Mouse (Mus musculus) v-Abl transformed pro-B cells (cell line): ENCODE data around the gene Minpp1.

Experiments
- in situ Hi-C, 2 experiments: fragments of 400-800 bp; cut with MboI; formaldehyde crosslinking; loops; one replicate each; pipeline ENCODE4 v1.15.1; 2025; ENCODE audit not compliant: unreplicated experiment in 2 of 2

The Minpp1 gene

GRCm38 (mm10) chr19:32486106-32486724 lies 646 bp downstream of the Minpp1 start:
- in situ Hi-C loops: loop anchor here in 1 of 2 experiments (25.0 kb wide), 1 partner anchor 451 kb away; no protein-coding TSS in a partner anchor

DNA sequence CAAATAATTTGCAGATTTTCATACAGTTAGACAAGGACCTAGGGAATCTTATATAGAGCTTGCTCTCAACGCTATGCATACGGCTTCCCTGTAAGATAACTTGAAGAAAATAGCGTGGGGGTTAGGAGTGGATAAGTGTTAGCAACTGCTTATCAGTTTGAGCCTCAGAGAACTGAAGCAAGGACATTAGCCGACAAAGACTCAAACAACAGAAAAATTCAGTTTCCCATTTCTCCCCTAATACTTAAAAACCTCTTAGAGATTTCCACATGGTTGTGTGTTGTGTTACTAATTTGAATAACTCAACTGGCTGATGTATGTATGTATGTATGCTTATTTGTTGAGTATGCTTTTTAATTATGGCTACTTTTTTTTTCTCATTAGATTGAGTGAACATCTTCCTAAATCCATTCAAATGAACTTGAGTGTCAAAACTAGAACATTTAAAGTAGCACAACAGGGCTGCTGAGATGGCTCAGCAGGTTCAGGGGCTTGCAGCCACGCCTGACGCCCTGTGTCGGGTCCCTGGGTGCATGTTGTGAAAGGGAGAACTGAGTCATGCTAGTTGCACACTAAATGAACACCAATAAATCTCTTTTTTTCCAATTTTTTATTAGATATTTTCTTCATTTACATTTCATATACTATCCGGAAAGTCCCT lies 2.2 kb downstream of the Minpp1 start:
- in situ Hi-C loops: loop anchor here in 1 of 2 experiments (25.0 kb wide), 1 partner anchor 450 kb away; no protein-coding TSS in a partner anchor

DNA sequence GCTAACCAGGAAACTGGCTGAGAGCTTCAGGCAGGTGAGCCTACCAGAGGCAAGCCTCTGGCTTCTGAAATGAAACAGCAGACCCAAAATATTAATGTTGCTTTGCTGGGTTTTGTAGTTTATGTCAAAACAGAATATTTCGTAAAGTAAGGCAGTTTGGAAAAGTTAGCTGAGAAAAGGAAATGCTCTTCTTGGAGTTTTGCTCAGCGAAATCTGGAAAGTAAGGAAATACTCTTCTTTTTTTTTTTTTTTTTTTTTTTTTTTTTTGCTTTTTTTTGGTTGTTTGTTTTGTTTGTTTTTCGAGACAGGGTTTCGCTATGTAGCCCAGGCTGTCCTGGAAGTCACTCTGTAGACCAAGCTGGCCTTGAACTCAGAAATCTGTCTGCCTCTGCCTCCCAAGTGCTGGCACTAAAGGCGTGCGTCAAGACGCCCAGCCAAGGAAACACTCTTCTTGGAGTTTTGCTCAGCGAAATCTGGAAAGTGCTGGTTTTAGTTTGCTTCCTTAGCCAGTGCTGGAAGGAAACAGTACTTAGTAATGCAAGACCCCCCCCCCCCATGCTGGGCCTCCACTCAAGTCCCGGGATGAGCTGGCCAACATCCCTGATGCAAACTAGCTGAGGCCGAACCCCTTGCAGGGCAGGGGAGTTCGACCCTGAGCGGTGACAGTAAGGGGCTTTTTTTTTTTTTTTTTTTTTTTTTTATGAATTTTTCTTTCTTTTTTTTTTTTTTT lies 3.8 kb downstream of the Minpp1 start:
- in situ Hi-C loops: loop anchor here in 1 of 2 experiments (25.0 kb wide), 1 partner anchor 448 kb away; no protein-coding TSS in a partner anchor

- in situ Hi-C loops: loop anchor here in 1 of 2 experiments (25.0 kb wide), 1 partner anchor 446 kb away; no protein-coding TSS in a partner anchor
Measured at GRCm38 (mm10) chr19:32490976-32491375, 5.4 kb downstream of the Minpp1 start.

GRCm38 (mm10) chr19:32492339-32492738 lies 6.8 kb downstream of the Minpp1 start:
- in situ Hi-C loops: loop anchor here in 1 of 2 experiments (25.0 kb wide), 1 partner anchor 445 kb away; no protein-coding TSS in a partner anchor

GRCm38 (mm10) chr19:32492981-32493380 lies 7.4 kb downstream of the Minpp1 start:
- in situ Hi-C loops: loop anchor here in 1 of 2 experiments (25.0 kb wide), 1 partner anchor 444 kb away; no protein-coding TSS in a partner anchor

DNA sequence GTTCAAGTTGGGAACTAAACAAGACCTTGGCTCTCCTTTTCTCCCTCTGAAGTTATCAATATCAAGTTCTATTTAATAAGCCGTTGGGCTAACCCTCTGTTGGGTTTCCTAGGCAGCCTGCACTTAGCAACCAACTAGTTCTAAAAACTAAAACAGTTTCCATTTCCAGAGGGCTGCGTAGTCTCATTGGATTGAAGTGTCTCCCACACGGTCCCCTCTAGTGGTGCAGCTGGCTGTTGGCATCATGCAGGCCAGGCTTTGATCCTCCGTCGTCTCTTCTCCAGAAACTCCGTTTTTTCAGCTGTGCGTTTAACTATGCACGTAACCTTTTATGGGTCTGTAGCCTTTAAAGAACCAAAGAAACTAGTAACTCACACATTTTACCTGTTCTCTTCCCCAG lies 7.9 kb downstream of the Minpp1 start:
- in situ Hi-C loops: loop anchor here in 1 of 2 experiments (25.0 kb wide), 1 partner anchor 444 kb away; no protein-coding TSS in a partner anchor

- in situ Hi-C loops: loop anchor here in 1 of 2 experiments (25.0 kb wide), 1 partner anchor 443 kb away; no protein-coding TSS in a partner anchor
Measured at GRCm38 (mm10) chr19:32494611-32495010, 9.0 kb downstream of the Minpp1 start.

DNA sequence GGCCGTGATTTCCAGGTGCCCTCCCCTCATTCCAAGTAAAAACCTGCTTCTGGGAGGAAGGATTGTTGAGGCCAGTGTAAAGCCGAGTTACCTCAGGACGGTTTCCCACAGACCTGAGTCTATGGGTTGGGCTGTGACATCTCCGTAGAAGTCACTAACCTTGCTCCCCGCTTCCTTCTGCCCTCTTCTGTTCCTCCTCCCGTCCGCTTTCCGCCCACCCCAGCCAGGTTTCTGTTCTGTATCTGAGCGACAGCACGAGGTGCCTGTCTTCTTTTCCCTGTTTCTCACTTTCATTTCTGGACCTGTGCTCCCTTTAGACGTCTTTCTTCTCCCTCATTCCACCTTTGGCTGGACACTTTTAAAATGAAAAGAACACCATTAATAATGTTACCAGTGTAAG lies 9.5 kb downstream of the Minpp1 start:
- in situ Hi-C loops: loop anchor here in 1 of 2 experiments (25.0 kb wide), 1 partner anchor 442 kb away; no protein-coding TSS in a partner anchor

DNA sequence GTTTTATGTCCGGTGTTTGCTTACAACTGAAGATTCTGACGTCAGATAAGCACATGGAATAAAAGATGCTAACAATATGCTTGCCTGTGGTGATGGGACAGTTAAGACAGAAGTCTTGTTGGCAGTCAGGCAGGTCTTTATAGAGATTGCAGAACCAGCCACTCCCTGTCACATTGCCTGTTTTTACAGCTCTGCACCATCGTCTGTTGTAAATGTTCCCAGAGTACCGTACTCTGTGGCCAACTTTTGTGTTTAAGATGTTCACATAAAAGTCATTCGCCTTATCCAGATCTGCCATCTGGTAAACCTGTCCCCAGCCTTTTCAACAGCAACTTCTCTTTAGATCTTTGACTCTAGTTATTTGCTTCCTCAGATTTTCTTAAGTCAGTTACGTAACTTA lies 11.8 kb downstream of the Minpp1 start:
- in situ Hi-C loops: loop anchor here in 1 of 2 experiments (25.0 kb wide), 1 partner anchor 440 kb away; no protein-coding TSS in a partner anchor

- in situ Hi-C loops: loop anchor here in 1 of 2 experiments (25.0 kb wide), 1 partner anchor 439 kb away; no protein-coding TSS in a partner anchor
Measured at GRCm38 (mm10) chr19:32498002-32498401, 12.4 kb downstream of the Minpp1 start.

DNA sequence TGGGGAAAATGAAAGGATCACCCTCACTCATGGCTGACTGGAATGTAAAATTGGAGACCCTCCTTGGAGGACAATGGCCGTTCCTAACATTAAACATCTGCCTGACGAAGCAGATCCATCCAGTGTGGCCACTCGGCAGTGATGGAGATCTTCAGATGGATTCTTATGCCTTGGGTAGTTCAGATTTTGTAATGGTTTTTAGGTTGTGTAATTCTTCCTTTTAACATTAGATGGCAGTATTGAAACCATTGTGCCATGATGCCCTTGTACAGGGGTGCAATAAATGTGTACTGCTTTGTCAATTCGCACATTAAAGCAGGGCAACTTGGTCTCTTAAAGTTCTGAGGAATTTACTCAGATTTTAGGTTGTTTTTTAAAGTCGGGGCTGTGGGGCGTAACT lies 15.8 kb downstream of the Minpp1 start:
- in situ Hi-C loops: loop anchor here (5.0 to 25.0 kb wide), 4 partner anchors 191 to 863 kb away; no protein-coding TSS in a partner anchor

DNA sequence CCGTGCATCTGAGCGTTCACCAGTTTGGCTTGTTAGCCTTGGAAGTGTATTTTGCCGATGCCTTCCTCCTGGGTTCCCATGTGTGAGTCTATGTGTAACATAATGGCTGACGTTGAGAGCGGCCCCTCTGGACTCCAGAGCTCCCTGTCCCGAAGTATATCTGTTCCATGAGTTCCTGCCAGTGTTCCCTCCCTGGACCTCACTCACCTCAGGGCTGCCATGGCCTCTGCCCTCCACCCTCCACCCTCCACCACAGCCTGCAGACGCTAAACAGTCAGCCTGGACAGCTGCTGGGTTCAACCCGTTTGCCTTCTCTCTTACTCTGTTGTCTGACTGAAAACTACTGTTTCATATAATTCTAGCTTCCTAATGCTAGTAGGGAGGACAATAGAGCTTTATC lies 20.5 kb downstream of the Minpp1 start:
- in situ Hi-C loops: loop anchor here (5.0 to 25.0 kb wide), 4 partner anchors 181 to 859 kb away; no protein-coding TSS in a partner anchor

DNA sequence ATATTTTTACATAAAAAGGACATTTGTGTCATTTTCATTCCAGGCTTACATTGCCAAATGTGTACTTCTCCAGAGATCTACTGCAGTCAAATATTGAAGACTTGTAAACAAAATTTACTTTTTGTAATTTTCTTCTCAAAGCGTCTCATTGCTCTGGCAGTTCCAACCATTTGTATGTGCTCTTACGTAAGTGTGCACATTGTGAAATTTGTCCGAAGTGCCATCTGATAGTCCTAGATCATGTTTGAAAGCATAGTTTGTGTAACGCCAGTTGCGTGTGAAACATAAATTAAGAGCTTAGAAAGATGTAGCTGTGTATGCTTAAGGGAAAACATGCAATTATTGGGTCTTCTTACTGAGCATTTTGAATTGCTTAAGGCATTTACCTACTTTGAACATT lies 20.9 kb downstream of the Minpp1 start:
- in situ Hi-C loops: loop anchor here (5.0 to 25.0 kb wide), 4 partner anchors 181 to 858 kb away; no protein-coding TSS in a partner anchor

DNA sequence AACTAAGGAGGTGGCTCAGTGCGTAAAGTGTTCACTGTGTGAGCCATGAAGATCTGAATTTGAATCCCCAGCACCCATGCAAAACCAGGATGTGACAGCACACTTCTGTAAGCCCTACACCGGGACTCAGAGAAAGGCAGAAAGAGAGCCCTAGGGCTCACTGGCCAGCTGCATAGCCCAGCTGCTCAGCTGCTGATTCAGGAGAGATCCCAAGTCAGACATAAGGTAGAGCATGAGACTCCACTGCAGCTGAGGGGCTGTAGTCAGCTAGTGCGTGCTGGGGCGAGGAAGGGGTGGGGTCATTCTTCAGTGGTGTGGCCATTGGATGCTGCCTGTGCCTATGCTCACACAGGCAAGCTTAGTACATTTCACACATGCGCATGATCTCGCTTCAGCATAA lies 21.5 kb downstream of the Minpp1 start:
- in situ Hi-C loops: loop anchor here (5.0 to 25.0 kb wide), 4 partner anchors 180 to 858 kb away; no protein-coding TSS in a partner anchor

- in situ Hi-C loops: loop anchor here (5.0 to 25.0 kb wide), 4 partner anchors 180 to 857 kb away; no protein-coding TSS in a partner anchor
Measured at GRCm38 (mm10) chr19:32507526-32507925, 22.0 kb downstream of the Minpp1 start.

GRCm38 (mm10) chr19:32510267-32510666 lies 24.7 kb downstream of the Minpp1 start:
- in situ Hi-C loops: loop anchor here in 1 of 2 experiments (25.0 kb wide), 1 partner anchor 852 kb away; no protein-coding TSS in a partner anchor

GRCm38 (mm10) chr19:32510962-32511361 lies 25.4 kb downstream of the Minpp1 start:
- in situ Hi-C loops: loop anchor here in 1 of 2 experiments (25.0 kb wide), 1 partner anchor 851 kb away; no protein-coding TSS in a partner anchor

GRCm38 (mm10) chr19:32512518-32512917 lies 26.9 kb downstream of the Minpp1 start:
- in situ Hi-C loops: loop anchor here in 1 of 2 experiments (25.0 kb wide), 1 partner anchor 850 kb away; no protein-coding TSS in a partner anchor

DNA sequence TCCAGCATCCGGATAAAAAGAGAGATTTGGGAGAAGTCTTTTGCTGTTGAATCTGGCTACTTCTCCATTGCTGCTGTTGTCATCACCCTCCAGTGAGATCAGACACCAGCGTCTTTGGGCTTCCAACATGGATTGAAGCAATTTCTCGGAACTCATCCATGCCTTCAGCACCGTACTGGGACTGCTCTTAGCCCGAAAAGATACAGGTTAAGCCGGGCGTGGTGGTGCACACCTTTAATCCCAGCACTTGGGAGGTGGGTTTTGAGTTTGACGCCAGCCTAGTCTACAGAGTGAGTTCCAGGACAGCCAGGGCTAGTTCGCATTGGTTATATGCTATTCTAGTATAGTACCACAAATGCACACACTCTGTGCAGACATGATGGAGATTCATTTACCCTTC lies 31.0 kb downstream of the Minpp1 start:
- in situ Hi-C loops: loop anchor here in 1 of 2 experiments (25.0 kb wide), 1 partner anchor 846 kb away; no protein-coding TSS in a partner anchor
